Mouse (Mus musculus) C2C12 (cell line): Measurements from ENCODE around the gene Sod3. TPM values are rescaled to one million over a fixed set of nuclear protein-coding genes. Genes with fewer than 3 reads are reported as not detected.

Experiments
- H3K27me3 ChIP-seq: one replicate; pipeline ENCODE4 v1.6.1; 2011; ENCODE audit not compliant: control insufficient read depth, insufficient read depth, insufficient read length
- H3K36me3 ChIP-seq: one replicate; pipeline ENCODE4 v1.6.1; 2011; ENCODE audit not compliant: control insufficient read depth, insufficient read depth
- H3K4me3 ChIP-seq: one replicate; pipeline ENCODE4 v1.5.1; 2011; ENCODE audit warnings: mild to moderate bottlenecking, control low read depth; ENCODE audit not compliant: poor library complexity, insufficient read depth, severe bottlenecking
- H3K79me2 ChIP-seq: one replicate; pipeline ENCODE4 v1.6.1; 2011; ENCODE audit not compliant: control insufficient read depth, insufficient read depth
- H3K79me3 ChIP-seq: one replicate; pipeline ENCODE4 v1.6.1; 2011; ENCODE audit warnings: low read depth, control low read depth
- H3ac ChIP-seq: one replicate; pipeline ENCODE3; 2011; ENCODE audit warnings: low read depth; ENCODE audit not compliant: control insufficient read depth, insufficient read length
- CEBPB ChIP-seq: IDR thresholded peaks from one replicate; pipeline ENCODE4 v1.6.1; 2011; ENCODE audit warnings: low read depth, mild to moderate bottlenecking, control low read depth, moderate library complexity
- CTCF ChIP-seq: IDR thresholded peaks from one replicate; pipeline ENCODE4 v1.5.1; 2011; ENCODE audit not compliant: control insufficient read depth, insufficient read depth, insufficient read length
- FOSL1 ChIP-seq: IDR thresholded peaks from one replicate; pipeline ENCODE4 v1.8.0; 2011; ENCODE audit warnings: mild to moderate bottlenecking, low read length; ENCODE audit not compliant: poor library complexity, insufficient read depth, severe bottlenecking
- MAX ChIP-seq: IDR thresholded peaks from one replicate; pipeline ENCODE4 v1.6.1; 2011; ENCODE audit warnings: mild to moderate bottlenecking, control low read depth
- MYOD1 ChIP-seq: IDR thresholded peaks from one replicate; pipeline ENCODE4 v1.6.1; 2011; ENCODE audit warnings: low read depth; ENCODE audit not compliant: control insufficient read depth, insufficient read length
- MYOG ChIP-seq: IDR thresholded peaks from one replicate; pipeline ENCODE4 v1.6.1; 2011; ENCODE audit not compliant: control insufficient read depth, insufficient read length; ENCODE audit errors: extremely low read depth
- USF1 ChIP-seq: IDR thresholded peaks from one replicate; pipeline ENCODE4 v1.6.1; 2011; ENCODE audit warnings: low read depth, mild to moderate bottlenecking, control low read depth, moderate library complexity
- polyA plus RNA-seq: library from polyadenylated mRNA; unstranded; fragments of >200 nt; fragmentation: generic; extraction: Trizol; gene quantifications from one replicate; pipeline ENCODE4 v1.2.1, GENCODE M21; 2012; ENCODE audit warnings: missing spikeins

Sod3 gene
- polyA plus RNA-seq, 1 experiment: 1.8 TPM

DNA sequence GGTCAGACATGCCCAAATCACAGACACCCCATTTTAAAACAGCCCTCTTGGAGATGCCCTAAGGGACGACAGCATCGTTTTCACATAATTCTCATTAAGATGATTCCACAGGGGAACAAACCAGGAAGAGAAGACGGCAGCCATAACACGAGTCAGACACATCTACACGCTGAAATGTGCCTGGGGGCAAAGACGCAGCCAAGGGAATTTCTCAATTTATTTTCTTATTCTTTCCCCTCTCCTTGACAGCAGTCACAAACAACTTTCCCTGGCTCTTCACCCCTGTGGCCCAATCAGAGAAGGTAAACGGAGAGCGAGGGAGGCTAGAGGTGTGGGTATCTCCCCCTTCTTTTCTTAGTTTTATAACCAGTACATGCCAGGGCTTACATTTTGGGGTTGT, 40.8 kb downstream of the Sod3 start:
- TF ChIP-seq FOSL1 (no peak), MYOG (no peak), MYOD1 (no peak)
- Histone ChIP-seq H3K27me3 (no peaks in the 10 kb centered on the region), H3K79me2 (no peaks in the 10 kb centered on the region), H3K4me3 (no peak overlapping the region), H3ac (no peak overlapping the region), H3K79me3 (no peaks in the 10 kb centered on the region), H3K36me3 (no peaks in the 10 kb centered on the region)

- TF ChIP-seq USF1 (no peak), FOSL1 (no peak), MYOG (no peak)
- H3K27me3 ChIP-seq: no peaks in the 10 kb centered on the region
- H3K79me3 ChIP-seq: no peaks in the 10 kb centered on the region
- no peaks in the 10 kb centered on the region for H3K79me2 ChIP-seq
- H3ac ChIP-seq: no peak overlapping the region
- H3K36me3 ChIP-seq: no peaks in the 10 kb centered on the region
- H3K4me3 ChIP-seq: no peak overlapping the region
Observed at GRCm38 (mm10) chr5:52408668-52409315, 45.2 kb downstream of the Sod3 start.

- Histone ChIP-seq H3K36me3 (no peaks in the 10 kb centered on the region), H3K79me3 (no peaks in the 10 kb centered on the region), H3K4me3 (no peak overlapping the region), H3ac (no peak overlapping the region), H3K27me3 (no peaks in the 10 kb centered on the region), H3K79me2 (no peaks in the 10 kb centered on the region)
- no peak for TF ChIP-seq MYOD1
- TF ChIP-seq MYOG: no peak
- TF ChIP-seq FOSL1: no peak
- TF ChIP-seq CEBPB: no peak
Observed at GRCm38 (mm10) chr5:52410197-52410596, 46.6 kb downstream of the Sod3 start.

DNA sequence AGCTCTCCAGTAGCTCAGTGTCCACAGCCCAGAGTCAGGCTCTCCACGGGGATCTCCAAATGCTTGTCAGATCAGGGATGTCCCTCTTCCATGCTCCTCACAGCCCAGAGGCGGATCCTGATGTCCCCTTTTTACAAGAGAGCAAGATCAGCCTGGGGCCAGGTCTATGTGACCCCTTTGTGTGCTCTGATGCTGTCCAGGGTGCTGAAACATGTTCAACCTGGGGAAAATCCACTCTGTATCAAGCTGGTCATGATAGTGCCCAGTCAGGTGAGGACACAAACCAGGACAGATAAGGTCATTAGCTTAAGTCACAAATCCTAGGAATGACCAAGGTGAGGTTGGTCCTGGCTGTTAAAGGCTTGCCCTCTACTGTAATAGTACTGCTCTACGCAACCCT, 48.0 kb downstream of the Sod3 start:
- Histone ChIP-seq H3ac (no peak overlapping the region), H3K36me3 (no peaks in the 10 kb centered on the region), H3K4me3 (no peak overlapping the region), H3K79me2 (no peaks in the 10 kb centered on the region), H3K27me3 (no peaks in the 10 kb centered on the region), H3K79me3 (no peaks in the 10 kb centered on the region)
- TF ChIP-seq MAX: no peak
- no peak for TF ChIP-seq FOSL1
- TF ChIP-seq MYOD1: no peak
- TF ChIP-seq CEBPB: no peak
- no peak for TF ChIP-seq CTCF
- TF ChIP-seq USF1: no peak
- TF ChIP-seq MYOG: no peak

DNA sequence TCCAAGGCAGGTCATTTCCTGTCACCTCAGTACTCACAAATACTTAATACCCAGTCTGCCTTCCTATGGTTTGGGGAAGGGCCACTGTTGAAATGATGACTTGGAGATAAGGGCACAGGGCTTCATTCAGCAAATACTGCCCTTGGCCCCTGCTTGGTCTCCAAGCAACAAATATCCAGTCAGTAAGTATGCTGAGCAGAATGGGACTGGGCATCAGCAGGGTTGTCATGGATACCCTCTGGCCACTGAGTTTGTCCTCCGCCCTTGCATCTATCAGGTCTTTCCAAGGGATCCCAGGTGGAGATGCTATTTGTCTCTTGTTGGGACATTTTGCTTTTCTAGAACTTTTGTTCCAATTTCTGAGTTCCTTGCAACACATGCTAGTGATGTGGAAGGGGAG, 51.6 kb downstream of the Sod3 start:
- no peaks in the 10 kb centered on the region for H3K79me3 ChIP-seq
- no peak overlapping the region for H3ac ChIP-seq
- H3K36me3 ChIP-seq: no peaks in the 10 kb centered on the region
- no peaks in the 10 kb centered on the region for H3K79me2 ChIP-seq
- TF ChIP-seq MYOD1: no peak
- TF ChIP-seq MYOG: no peak
- no peak for TF ChIP-seq CTCF
- no peak for TF ChIP-seq MAX
- TF ChIP-seq USF1: no peak
- no peak for TF ChIP-seq FOSL1
- no peak for TF ChIP-seq CEBPB
- no peak overlapping the region for H3K4me3 ChIP-seq
- no peaks in the 10 kb centered on the region for H3K27me3 ChIP-seq

- Histone ChIP-seq H3K79me2 (no peaks in the 10 kb centered on the region), H3K4me3 (no peak overlapping the region), H3ac (no peak overlapping the region), H3K36me3 (no peaks in the 10 kb centered on the region), H3K27me3 (no peaks in the 10 kb centered on the region), H3K79me3 (no peaks in the 10 kb centered on the region)
- TF ChIP-seq CEBPB (no peak), MYOG (no peak), CTCF (no peak), MAX (no peak), USF1 (no peak)
Observed at GRCm38 (mm10) chr5:52415917-52416316, 52.3 kb downstream of the Sod3 start.
